Mouse (Mus musculus) lung, postnatal 36 days (tissue): ENCODE results near the gene Kcnk1.
A peak's percentile ranks its signal among the peaks of the same experiment; 100 is the strongest.

ENCODE experiments used
- DNase-seq: peaks from one replicate; pipeline ENCODE4 v3.0.0; 2022; ENCODE audit warnings: mixed read lengths

Kcnk1 gene

DNA sequence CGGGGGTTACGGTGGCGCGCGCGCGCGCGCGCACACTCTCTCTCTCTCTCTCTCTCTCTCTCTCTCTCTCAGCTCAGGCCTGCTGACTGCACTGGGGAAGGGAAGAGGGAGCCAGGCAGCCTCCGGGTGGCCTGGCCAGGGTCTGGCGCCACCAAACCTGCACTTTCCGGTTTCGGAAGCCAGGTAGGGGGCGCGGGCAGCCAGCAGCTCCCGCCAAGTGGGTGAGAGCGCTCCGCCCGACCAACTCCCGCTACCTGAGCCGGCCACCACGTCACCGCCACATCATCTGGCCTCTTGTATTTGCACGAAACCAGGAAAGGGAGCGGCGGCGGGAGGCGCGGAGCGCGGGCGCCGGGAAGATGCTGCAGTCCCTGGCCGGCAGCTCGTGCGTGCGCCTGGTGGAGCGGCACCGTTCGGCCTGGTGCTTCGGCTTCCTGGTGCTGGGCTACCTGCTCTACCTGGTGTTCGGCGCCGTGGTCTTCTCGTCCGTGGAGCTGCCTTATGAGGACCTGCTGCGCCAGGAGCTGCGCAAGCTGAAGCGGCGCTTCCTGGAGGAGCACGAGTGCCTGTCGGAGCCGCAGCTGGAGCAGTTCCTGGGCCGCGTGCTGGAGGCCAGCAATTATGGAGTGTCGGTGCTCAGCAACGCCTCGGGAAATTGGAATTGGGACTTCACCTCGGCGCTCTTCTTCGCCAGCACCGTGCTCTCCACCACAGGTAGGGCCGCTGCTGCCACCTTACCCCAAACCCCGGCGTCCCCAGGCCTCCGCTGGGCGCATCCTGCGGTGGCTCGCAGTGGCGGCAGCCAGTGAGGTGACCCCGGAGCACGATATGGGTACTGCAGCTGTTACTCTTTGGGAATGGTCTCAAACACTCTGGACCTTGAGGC, at the start of gene Kcnk1:
TSS of gene Kcnk1 (plus strand) at position 70 of the 886 bp plus-strand sequence.
- peak; percentile 80 for DNase-seq

DNA sequence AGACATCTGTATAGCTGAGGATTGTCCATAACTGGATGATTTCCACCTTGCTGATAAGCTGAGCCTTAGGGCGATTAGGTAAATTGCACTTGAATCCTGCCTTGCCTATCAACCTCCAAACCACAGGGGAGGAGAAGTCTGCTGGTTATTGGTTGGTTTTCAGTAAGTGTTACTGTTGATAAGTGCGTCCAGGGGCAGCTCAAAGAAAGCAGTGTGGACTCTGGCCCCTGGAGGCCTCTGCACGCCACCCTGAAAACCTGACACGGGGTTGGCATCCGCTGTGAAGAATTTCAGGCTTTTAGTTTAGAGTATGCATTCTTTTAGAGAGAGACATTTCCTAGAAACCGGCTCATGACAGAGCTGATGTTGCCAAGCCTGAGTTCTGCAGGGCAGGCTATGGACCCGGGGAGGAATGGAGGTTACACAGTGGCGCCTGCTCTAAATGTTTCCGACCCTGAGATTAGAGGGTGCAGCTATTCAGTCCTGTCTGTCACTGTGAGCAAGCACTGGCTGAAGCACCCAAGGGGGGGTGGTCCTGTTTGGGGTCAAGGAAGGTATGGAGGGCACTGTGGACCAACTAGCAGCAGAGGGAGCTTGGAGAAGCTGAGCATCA, 46.2 kb upstream of the Kcnk1 start:
- no peak for DNase-seq

GRCm38 (mm10) chr8:125950007-125950940, 44.7 kb upstream of the Kcnk1 start:
- peak; percentile 92 for DNase-seq

DNA sequence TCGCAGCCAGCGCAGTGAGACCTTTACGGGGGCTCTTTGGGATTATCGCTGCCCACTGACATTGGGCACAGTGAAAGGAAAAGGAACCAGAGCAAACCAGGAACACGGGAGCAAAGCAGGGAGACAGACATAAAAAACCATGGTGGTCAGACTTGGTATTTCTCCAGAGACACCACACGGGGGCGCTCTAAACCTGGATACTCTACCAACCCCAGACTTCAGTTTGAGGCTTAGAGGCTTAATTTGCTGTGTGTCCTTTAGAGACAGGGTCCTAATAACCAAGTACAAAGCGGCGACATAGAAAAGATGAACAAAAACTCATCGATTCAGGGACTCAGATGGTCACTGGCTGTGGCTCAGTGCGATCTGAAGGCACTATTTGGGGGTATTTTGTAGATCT, 39.3 kb upstream of the Kcnk1 start:
- DNase-seq, result no peak

DNA sequence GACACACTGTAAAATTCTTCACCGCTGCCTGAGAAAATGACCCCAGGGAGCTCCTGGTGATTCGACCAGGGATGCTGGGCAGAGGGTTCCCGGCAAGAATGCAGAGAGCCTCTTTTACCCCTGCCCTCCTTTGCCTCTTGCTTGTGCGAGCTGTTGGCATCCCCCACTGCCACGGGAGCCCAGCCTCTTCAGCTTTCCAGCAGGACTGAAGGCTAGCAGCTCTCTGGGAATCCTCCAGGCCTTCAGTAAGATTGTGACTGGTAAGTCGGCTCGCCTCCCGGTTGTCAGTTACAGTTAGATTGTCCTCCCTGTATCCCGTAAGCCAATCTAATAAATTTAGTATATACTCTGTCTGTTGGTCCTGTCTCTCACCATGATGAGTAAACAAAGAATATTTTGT, 38.2 kb upstream of the Kcnk1 start:
- no peak for DNase-seq

GRCm38 (mm10) chr8:125957226-125957993, 37.6 kb upstream of the Kcnk1 start:
- DNase-seq, result no peak

DNA sequence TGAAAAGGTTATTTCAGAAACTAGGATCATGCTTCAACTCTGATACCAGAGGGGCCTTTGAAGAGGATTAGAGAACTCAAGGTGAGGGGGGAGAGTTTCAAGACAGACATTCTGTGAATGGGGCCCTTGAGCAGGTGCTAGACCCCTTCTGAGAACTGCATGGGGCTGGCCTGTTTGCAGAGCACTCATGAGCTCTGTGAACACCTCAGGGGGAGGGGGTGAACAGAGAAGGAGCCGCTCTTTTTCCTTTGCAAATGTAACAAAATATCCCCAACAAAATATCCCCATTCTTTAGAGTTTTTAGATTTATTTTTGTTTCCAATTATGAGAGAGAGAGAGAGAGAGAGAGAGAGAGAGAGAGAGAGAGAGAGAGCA, 37.0 kb upstream of the Kcnk1 start:
- no peak for DNase-seq

- no peak for DNase-seq
These were observed 35.6 kb upstream of the Kcnk1 start for GRCm38 (mm10) chr8:125959363-125959771.

- no peak for DNase-seq
These were observed 34.9 kb upstream of the Kcnk1 start for GRCm38 (mm10) chr8:125960037-125960436.

DNA sequence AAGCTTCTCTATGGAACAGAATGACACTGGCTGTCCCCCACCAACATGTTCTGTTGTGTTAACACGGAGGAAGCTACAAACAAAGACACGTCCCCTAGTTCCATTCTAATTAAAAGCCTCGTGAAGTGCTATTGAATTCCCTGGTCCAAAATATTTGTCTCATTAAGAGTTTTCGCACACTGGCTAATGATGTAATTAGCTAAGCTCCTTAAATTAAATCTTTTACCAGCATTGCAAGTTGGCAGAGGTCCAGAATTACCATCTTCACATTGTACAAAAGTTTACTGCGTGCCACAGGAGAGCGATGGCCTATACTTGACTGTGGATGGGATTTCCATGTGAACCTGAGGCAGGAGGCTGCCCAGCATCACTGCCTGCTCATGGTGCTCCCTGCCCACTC, 33.2 kb upstream of the Kcnk1 start:
- no peak for DNase-seq

- no peak for DNase-seq
These were observed 31.2 kb upstream of the Kcnk1 start for GRCm38 (mm10) chr8:125963807-125964211.

- no peak for DNase-seq
These were observed 23.6 kb upstream of the Kcnk1 start for GRCm38 (mm10) chr8:125971336-125971735.

GRCm38 (mm10) chr8:125975981-125976380, 19.0 kb upstream of the Kcnk1 start:
- DNase-seq, result no peak

GRCm38 (mm10) chr8:125980826-125981225, 14.1 kb upstream of the Kcnk1 start:
- no peak for DNase-seq

- no peak for DNase-seq
These were observed 11.5 kb upstream of the Kcnk1 start for GRCm38 (mm10) chr8:125983515-125983914.

DNA sequence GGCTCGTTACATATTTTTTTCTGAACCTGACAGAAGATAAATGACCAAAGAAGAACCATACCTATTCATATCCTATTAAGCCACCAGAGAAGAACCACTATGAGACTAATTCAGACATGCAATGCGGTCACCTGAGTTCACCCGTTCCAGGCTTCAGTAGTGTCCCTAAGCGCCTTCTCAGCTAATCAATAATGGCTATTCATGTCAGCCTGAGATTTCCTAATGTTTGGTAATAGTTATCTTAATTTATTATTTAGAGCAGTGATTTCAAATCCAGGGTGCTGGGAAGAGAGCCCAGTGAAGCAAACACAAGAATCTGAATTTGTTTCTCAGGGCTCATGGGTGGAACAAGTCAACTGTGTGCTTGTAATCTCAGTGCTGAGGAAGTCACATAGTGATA, 10.8 kb upstream of the Kcnk1 start:
- DNase-seq, result no peak

- no peak for DNase-seq
These were observed 9.6 kb upstream of the Kcnk1 start for GRCm38 (mm10) chr8:125985364-125985763.

DNA sequence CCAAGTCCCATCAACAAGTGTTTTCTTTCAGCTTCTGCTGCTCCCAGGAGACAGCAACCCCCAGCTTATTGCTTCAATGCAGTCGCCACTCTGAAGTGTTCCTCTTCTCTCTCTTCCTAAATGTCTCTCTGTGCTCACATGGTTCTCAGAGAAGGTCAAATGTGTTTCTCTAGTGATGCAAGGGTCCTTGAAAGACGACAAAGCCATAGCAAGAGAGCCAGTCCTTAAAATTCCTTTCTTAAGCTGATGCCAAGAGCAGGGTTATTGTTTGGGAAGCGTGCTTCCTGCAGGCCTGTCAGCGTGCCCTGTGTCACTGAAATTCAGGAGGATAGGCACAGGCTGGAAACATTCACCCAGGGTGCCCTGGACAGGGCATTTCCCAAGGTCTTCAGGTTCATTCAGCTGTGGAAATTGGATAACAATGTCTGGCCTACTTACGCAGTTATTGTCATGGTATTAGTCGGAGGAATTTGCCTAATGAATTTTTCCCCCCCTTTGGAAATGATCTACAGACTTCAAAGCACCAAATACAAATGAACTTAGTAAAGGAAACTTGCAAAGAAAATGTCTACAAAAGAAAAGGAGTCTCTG, 7.9 kb upstream of the Kcnk1 start:
- DNase-seq, result peak; percentile 46

- no peak for DNase-seq
These were observed 7.0 kb upstream of the Kcnk1 start for GRCm38 (mm10) chr8:125987996-125988395.

DNA sequence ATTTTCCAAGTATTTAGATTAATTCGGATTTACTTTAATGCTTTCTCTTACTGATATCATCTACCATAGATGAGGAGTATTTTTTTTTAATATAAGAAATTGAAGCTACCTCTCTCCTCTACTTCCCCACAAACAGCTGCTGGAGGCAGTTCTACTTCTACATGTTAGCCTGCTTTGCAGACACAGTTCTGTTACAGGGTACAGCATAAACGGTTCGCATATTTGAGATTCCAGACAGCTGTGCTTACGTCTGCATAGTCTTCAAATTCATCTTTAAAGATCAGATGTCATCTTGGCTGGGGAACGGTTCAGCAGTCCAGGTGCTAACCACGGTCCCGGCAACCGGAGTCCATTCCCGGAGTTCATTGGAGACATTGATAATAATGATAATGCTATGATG, 1.3 kb upstream of the Kcnk1 start:
- no peak for DNase-seq

GRCm38 (mm10) chr8:125996031-125996839, 1.3 kb downstream of the Kcnk1 start:
- peak; percentile 60 for DNase-seq
